Mouse (Mus musculus) forebrain, embryonic 10.5 days (tissue): ENCODE measurements at regions not wholly inside any gene's neighbourhood (a gene's known extent, or its start where the extent isn't known, plus 50 kb on each side); places are given as distances from the start of the nearest gene placed in this dataset.

ENCODE experiments used
- DNase-seq: peaks from one replicate; pipeline ENCODE4 v3.0.0-alpha.2; 2017; ENCODE audit warnings: low spot score; ENCODE audit errors: extremely low spot score
- H3K27ac ChIP-seq: fragments of 300-500 bp; sonication (generic); 2 replicates; pipeline ENCODE4 v1.5.1; 2016; ENCODE audit warnings: mild to moderate bottlenecking
- H3K27me3 ChIP-seq: fragments of 300-500 bp; sonication (generic); 2 replicates; pipeline ENCODE4 v1.6.1; 2016; ENCODE audit warnings: mild to moderate bottlenecking; ENCODE audit not compliant: poor library complexity, severe bottlenecking
- H3K36me3 ChIP-seq: fragments of 300-500 bp; sonication (generic); replicated peaks from 2 replicates; pipeline ENCODE4 v1.6.1; 2016; ENCODE audit warnings: mild to moderate bottlenecking, moderate library complexity
- H3K4me1 ChIP-seq: fragments of 300-500 bp; sonication (generic); 2 replicates; pipeline ENCODE4 v1.6.1; 2016
- H3K4me3 ChIP-seq: fragments of 300-500 bp; sonication (generic); 2 replicates; pipeline ENCODE4 v1.5.1; 2016; ENCODE audit warnings: mild to moderate bottlenecking, moderate library complexity
- H3K9me3 ChIP-seq: fragments of 300-500 bp; sonication (generic); 2 replicates; pipeline ENCODE4 v1.6.1; 2016; ENCODE audit warnings: mild to moderate bottlenecking, moderate library complexity
- WGBS: fragments of 180-500 bp; shearing (Covaris S2); methylation state at CpG from one replicate; pipeline ENCODE4 v1.1.7; 2016; 5-methylcytosine and 5-hydroxymethylcytosine counted together

DNA sequence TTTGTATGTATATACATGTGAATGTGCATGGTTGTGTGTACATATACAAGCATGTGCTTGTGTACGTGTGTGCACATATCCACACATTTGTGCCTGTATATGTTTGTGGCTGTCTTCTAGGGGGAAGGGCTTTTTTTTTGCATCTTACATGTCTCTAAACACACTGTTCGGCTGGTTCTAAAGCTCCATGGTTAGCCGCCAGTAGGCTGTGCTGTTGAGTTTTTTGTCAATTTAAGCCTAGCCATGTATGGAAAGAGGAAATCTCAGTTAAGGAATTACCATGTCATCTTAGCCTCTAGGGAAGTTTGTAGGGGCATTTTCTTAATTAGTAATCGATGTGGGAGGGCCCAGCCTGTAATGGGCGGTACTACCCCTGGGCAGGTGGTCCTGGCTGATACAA is 411.5 kb upstream of the Kcnab2 start:
- no peak overlapping the region for H3K27ac ChIP-seq
- H3K27me3 ChIP-seq, result no peaks in the 10 kb centered on the region
- H3K9me3 ChIP-seq, result peaks cover 11% of the 10 kb centered on the region; the same call in 1 of the 2 replicates
- no peaks in the 10 kb centered on the region for H3K36me3 ChIP-seq
- no peaks in the 10 kb centered on the region for H3K4me1 ChIP-seq
- 82% methylated on average over 5 of the region's 5 CpGs for WGBS
- H3K4me3 ChIP-seq, result no peak overlapping the region
- DNase-seq, result no peak

GRCm38 (mm10) chr4:152888306-152888705 is 410.6 kb upstream of the Kcnab2 start:
- Histone ChIP-seq H3K27ac (no peak overlapping the region), H3K4me1 (no peaks in the 10 kb centered on the region), H3K4me3 (no peak overlapping the region), H3K27me3 (no peaks in the 10 kb centered on the region), H3K36me3 (no peaks in the 10 kb centered on the region), H3K9me3 (peaks cover 11% of the 10 kb centered on the region; the same call in 1 of the 2 replicates)
- DNase-seq, result no peak
- WGBS, result 90% methylated on average over 14 of the region's 14 CpGs

- Histone ChIP-seq H3K9me3 (peaks cover 11% of the 10 kb centered on the region), H3K27me3 (no peaks in the 10 kb centered on the region), H3K36me3 (no peaks in the 10 kb centered on the region), H3K27ac (no peak overlapping the region), H3K4me3 (no peak overlapping the region), H3K4me1 (no peaks in the 10 kb centered on the region)
- no peak for DNase-seq
- 74% methylated on average over 9 of the region's 9 CpGs for WGBS
These were observed 409.1 kb upstream of the Kcnab2 start for GRCm38 (mm10) chr4:152886773-152887172.

- Histone ChIP-seq H3K36me3 (no peaks in the 10 kb centered on the region), H3K9me3 (peaks cover 7% of the 10 kb centered on the region), H3K27ac (no peak overlapping the region), H3K27me3 (no peaks in the 10 kb centered on the region), H3K4me3 (no peak overlapping the region), H3K4me1 (peaks cover 8% of the 10 kb centered on the region; the same call in 1 of the 2 replicates)
- no peak for DNase-seq
These were observed 403.8 kb upstream of the Kcnab2 start for GRCm38 (mm10) chr4:152881433-152881930.

GRCm38 (mm10) chr4:152880368-152880767 is 402.7 kb upstream of the Kcnab2 start:
- Histone ChIP-seq H3K9me3 (peaks cover 7% of the 10 kb centered on the region), H3K27me3 (no peaks in the 10 kb centered on the region), H3K27ac (no peak overlapping the region), H3K4me3 (no peak overlapping the region), H3K4me1 (peaks cover 8% of the 10 kb centered on the region; the same call in 1 of the 2 replicates), H3K36me3 (no peaks in the 10 kb centered on the region)
- no peak for DNase-seq
- 100% methylated on average over 2 of the region's 2 CpGs for WGBS

GRCm38 (mm10) chr4:152878941-152879340 is 401.3 kb upstream of the Kcnab2 start:
- no peaks in the 10 kb centered on the region for H3K36me3 ChIP-seq
- no peak for DNase-seq
- H3K4me1 ChIP-seq, result peaks cover 8% of the 10 kb centered on the region; the same call in 1 of the 2 replicates
- no peaks in the 10 kb centered on the region for H3K27me3 ChIP-seq
- H3K4me3 ChIP-seq, result no peak overlapping the region
- 83% methylated on average over 14 of the region's 14 CpGs for WGBS
- peaks cover 7% of the 10 kb centered on the region for H3K9me3 ChIP-seq
- peak overlapping the region; percentile 25; the same call in 1 of the 2 replicates for H3K27ac ChIP-seq

DNA sequence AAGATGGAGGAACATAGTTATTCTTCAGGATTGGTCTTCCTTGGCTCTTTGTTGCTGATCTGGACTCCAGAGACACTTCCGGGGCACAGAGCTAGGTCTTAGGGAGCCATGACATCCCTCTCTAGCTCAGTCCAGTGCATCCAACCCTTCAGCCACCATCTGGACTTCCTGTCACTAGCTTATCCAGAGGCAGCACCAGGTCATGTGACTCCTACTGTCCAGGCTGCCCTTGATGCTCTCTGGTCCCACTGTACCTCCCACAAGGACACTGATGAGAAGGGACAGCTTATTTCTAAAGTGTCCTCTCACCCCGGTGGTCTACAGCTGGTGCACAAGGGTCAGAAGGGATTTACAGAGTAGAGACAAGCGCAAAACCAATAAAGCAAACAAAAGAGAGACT is 400.7 kb upstream of the Kcnab2 start:
- H3K4me3 ChIP-seq, result no peak overlapping the region
- H3K9me3 ChIP-seq, result peaks cover 7% of the 10 kb centered on the region
- H3K27ac ChIP-seq, result 0 out of 2 replicates have a peak overlapping the region, but pooled peaks have one; percentile 7
- no peaks in the 10 kb centered on the region for H3K36me3 ChIP-seq
- peaks cover 8% of the 10 kb centered on the region; the same call in 1 of the 2 replicates for H3K4me1 ChIP-seq
- WGBS, result 86% methylated on average over 3 of the region's 3 CpGs
- no peaks in the 10 kb centered on the region for H3K27me3 ChIP-seq
- no peak for DNase-seq

DNA sequence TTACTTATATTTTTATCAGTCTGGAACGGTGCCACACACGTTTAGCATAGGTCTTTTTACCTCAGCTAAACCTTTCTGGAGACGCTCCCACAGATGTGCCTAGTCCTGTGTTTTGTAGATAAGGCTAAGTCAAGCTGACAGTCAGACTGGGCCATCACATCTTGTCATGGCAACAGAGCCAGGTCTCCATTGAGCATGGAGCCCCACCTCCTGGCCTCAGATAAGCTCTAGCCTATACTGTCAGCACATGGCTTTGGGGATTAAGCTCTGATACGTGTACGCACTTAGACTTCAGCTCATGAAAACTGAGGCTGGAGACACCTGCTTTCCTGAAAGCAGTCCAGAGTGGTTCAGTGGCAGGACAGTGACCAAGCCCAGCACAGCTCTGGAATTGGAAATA is 392.4 kb upstream of the Kcnab2 start:
- Histone ChIP-seq H3K27me3 (no peaks in the 10 kb centered on the region), H3K4me3 (no peak overlapping the region), H3K4me1 (peaks cover 6% of the 10 kb centered on the region), H3K9me3 (no peaks in the 10 kb centered on the region), H3K27ac (no peak overlapping the region), H3K36me3 (no peaks in the 10 kb centered on the region)
- 89% methylated on average over 5 of the region's 5 CpGs for WGBS
- DNase-seq, result no peak

- WGBS, result 90% methylated on average over 8 of the region's 8 CpGs
- H3K36me3 ChIP-seq, result no peaks in the 10 kb centered on the region
- peaks cover 7% of the 10 kb centered on the region; the same call in 1 of the 2 replicates for H3K27me3 ChIP-seq
- no peak overlapping the region for H3K4me3 ChIP-seq
- no peaks in the 10 kb centered on the region for H3K9me3 ChIP-seq
- no peak overlapping the region for H3K27ac ChIP-seq
- H3K4me1 ChIP-seq, result peaks cover 6% of the 10 kb centered on the region
- no peak for DNase-seq
These were observed 388.2 kb upstream of the Kcnab2 start for GRCm38 (mm10) chr4:152865894-152866293.

GRCm38 (mm10) chr4:152862818-152863614 is 385.3 kb upstream of the Kcnab2 start:
- no peaks in the 10 kb centered on the region for H3K36me3 ChIP-seq

GRCm38 (mm10) chr4:152859161-152859560 is 381.5 kb upstream of the Kcnab2 start:
- 92% methylated on average over 9 of the region's 9 CpGs for WGBS
- no peak overlapping the region for H3K4me3 ChIP-seq
- H3K4me1 ChIP-seq, result peaks cover 6% of the 10 kb centered on the region
- no peak overlapping the region for H3K27ac ChIP-seq
- H3K36me3 ChIP-seq, result no peaks in the 10 kb centered on the region
- H3K27me3 ChIP-seq, result 0 out of 2 replicates have a peak, but pooled peaks cover 4% of the 10 kb centered on the region
- no peaks in the 10 kb centered on the region for H3K9me3 ChIP-seq
- DNase-seq, result no peak

More at GRCm38 (mm10) chr4:152862818-152863614, 385.3 kb upstream of the Kcnab2 start:
- no peak overlapping the region for H3K27ac ChIP-seq
- WGBS, result 47% methylated on average over 11 of the region's 11 CpGs
- DNase-seq, result no peak
- H3K4me3 ChIP-seq, result no peak overlapping the region
- peaks cover 7% of the 10 kb centered on the region; the same call in 1 of the 2 replicates for H3K27me3 ChIP-seq
- H3K9me3 ChIP-seq, result no peaks in the 10 kb centered on the region
- peaks cover 6% of the 10 kb centered on the region for H3K4me1 ChIP-seq

DNA sequence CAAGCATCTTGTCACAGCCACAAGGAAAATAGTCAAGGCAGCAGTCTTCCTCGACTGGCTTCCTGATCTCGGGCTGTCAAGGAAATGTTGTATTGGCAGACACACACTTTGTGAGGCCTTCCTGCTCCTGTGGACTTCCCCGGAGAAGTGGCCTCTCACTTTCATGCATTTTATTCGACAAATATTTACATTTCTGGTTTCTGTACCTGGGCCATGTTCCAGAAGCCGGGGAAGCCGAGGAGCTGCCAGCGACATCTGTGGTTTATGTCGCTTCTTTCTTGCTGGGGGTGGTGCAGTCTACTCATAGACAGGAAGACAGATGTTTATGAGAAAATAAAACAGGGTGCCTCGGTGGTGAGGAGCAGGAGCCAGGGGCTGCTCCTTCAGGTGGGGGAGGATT is 372.5 kb upstream of the Kcnab2 start:
- H3K27me3 ChIP-seq, result no peaks in the 10 kb centered on the region
- DNase-seq, result no peak
- 90% methylated on average over 9 of the region's 9 CpGs for WGBS
- no peaks in the 10 kb centered on the region for H3K9me3 ChIP-seq
- no peaks in the 10 kb centered on the region for H3K36me3 ChIP-seq
- no peak overlapping the region for H3K27ac ChIP-seq
- no peaks in the 10 kb centered on the region for H3K4me1 ChIP-seq
- H3K4me3 ChIP-seq, result no peak overlapping the region

GRCm38 (mm10) chr4:152836080-152836479 is 358.4 kb upstream of the Kcnab2 start:
- Histone ChIP-seq H3K27ac (no peak overlapping the region), H3K27me3 (peaks cover 52% of the 10 kb centered on the region), H3K4me3 (no peak overlapping the region), H3K9me3 (peaks cover 4% of the 10 kb centered on the region; the same call in 1 of the 2 replicates), H3K4me1 (peaks cover 45% of the 10 kb centered on the region), H3K36me3 (no peaks in the 10 kb centered on the region)
- DNase-seq, result no peak
- 81% methylated on average over 8 of the region's 8 CpGs for WGBS
